Mouse (Mus musculus) neural tube, embryonic 10.5 days (tissue): ENCODE measurements around the gene Syde1.
A peak's percentile ranks its signal among the peaks of the same experiment; 100 is the strongest.

Experiments
- DNase-seq: peaks from one replicate; pipeline ENCODE4 v3.0.0-alpha.2; 2017; ENCODE audit warnings: low spot score; ENCODE audit errors: extremely low spot score

Syde1 gene

DNA sequence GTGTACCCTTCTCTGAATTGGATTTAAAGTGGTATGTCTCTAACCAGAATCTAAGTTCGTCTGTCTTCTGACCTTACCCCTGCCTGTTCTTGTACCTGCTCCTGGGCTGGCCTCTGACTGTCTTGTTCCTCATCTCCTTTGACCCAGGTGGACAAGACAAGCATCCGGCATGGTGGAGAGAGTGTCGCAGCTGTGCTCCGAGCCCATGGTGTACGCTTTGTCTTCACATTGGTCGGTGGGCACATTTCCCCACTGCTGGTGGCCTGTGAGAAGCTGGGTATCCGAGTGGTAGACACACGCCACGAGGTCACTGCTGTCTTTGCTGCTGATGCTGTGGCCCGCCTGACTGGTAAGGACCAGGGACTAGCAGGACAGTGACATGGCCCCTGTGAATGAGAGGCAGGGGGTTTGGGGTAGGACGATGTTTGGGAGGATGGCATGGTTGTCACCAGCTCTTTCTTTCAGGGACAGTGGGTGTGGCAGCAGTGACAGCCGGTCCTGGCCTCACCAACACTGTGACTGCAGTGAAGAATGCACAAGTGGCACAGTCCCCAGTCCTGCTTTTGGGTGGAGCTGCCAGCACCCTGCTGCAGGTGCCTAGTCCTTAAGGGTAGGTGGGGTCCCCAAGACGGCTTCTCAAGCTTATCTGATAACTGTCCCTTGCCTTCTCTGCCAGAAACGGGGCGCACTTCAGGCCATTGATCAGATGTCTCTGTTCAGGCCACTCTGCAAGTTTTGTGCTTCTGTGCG, 15.2 kb downstream of the Syde1 start:
- no peak for DNase-seq

DNA sequence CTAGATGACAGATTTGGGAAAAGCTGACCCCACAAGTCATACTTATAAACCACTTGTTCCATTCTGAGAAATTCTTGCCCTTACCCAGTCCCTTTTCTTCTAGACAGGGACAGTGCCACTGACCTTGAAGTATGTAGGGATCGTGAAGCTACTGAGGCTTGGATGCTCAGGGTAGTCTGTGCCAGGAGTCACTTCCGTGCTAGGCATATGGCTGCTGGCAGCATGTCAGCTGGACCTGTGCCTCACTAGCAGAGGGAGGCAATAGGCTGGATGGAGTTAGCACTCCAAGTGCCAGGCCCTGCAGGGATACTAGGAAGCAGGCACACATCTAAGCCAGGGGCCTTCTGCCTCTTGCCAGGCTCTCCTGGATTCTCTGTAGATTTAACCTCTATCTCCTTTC, 16.1 kb downstream of the Syde1 start:
- DNase-seq: no peak

DNA sequence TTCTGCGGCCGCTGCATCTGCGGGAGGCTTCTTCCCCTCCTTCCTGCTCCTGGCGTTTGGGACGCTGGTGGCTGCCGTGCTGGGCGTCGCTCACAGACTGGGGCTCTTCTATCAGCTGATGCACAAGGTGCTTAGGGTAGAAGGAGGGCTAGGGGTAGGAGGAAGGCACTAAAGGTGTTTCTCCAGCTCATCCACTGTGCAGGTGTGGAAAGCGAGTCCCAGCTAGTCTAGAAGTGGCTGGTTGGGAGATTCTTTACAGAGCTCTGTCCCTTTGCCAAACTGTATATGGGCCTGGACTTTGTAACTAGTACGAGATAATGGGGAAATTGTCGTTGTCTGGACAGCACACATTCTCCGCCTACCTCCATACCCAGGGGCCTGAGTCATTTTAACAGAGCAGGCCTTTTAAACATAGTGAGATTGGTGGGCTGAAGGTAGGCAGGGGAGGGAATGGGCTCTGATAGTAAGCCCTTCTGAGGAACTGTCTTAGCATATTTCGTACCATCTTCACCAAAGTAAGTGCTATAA, 16.6 kb downstream of the Syde1 start:
- no peak for DNase-seq

DNA sequence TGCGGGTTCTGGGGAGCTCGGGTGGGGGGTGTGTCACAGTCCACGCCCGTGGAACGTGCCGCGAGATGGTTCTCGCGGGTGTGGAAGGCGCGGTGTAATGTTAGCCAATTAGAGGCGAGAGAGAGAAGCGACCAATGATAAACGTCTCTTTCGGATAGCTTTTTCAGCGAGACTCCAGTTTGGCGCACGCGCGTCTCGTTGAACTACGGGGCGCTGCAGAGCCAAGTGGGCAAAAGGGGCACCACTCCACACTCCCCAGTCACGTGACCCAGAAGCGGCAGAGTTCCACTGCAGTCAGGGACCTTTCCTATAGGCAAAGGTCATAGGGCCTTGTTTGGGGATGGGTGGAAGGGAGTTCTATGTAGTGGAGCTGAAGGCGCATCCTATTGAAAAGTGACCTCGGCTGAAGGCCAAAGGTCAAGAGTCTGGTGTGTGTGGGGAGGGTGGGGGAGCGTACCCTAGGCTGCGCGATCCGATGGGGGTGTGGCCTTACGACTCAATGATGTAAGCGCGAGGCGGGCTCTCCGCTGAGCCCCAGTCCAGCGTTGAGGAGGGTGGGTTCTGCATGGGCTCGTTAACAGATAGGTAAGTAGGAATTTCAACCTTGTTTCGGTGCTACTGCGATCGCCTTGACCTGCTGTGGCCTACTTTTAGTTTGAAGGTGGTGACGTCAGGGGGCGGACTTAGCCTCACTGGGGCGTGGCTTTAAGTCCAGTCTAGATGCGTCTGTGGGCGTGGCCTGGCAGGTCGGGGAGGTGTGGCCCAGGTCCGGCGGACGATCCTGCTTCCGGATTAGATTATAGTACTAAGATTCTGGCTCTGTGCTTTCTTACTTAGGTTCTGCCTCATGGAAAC, 17.3 kb downstream of the Syde1 start, which contains the start of gene Ilvbl:
Gene Ilvbl, plus strand, starts transcription at position 97 of the 855 bp plus-strand sequence.
- peak; percentile 96 for DNase-seq

DNA sequence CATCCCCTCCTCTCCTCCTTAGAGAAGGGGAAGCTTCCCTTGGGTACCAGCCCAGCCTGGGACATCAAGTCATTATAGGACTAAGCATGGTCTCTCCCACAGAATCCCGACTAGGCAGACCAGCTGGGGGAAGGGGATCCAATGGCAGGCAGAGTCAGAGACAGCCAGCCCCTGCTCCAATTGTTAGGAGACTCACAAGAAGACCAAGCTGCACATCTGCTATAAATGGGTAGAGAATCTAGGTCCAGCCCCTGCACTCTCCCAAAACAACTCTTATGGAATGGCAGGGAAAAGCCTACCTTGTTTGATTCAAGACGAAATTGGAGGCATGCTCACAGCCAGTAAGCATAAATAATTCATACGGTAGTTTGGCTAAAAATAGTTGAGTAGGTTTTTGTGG, 18.5 kb downstream of the Syde1 start:
- DNase-seq: no peak

DNA sequence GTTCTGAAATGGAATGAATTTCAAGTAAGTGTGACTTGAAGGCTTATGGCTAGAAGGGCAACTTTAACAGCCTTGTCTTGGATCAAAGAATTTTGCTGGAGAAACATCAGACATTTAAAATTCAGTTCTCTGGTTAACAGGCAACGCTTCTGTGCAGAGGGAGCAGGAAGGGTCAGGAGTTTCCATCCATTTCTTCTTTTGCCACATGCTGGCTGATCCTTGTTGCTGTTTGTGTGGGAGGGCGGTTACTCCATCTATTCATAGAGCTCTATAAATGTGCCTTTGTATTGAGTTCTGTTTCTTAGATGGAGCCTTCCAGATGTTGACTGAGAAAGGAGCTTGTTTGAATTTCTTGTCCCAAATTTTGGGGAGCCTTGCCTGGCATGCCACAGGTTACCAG, 20.9 kb downstream of the Syde1 start:
- DNase-seq: no peak

DNA sequence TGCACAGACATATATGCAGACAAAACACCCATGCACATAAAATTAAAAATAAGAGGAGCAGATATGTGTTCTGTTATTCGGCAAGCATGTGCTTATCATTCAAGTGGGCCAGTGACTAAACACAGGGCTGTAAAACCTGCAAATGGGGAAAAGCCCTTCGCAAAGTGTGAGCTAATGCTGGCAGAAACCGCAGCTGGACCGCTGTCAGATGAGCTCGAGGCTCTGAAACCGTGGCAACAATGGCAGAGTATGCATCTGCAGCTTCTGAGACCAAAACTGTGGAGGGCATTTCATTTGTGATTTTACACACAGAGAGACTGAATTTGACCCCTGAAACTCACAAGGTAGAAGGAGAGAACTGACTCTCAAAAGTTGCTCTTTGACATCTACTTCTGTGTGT, 21.3 kb downstream of the Syde1 start:
- no peak for DNase-seq

DNA sequence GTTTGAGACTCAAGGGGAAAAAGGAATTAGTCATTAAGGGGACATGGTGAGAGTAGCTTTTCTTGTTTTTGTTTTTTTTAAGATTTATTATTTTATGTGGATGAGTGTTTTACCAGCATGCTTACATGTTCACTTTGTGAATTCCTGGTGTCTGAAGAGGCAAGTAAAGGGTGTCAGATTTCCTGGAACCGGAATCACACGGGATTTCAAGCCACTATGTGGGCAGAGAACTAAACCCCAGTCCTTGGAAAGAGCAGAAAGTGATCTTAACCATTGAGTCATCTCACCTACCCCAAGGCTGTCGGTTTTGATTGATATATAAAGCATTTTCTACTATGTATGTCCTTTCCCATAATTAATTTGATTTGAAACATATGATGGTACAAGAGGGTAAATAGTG, 22.1 kb downstream of the Syde1 start:
- no peak for DNase-seq

DNA sequence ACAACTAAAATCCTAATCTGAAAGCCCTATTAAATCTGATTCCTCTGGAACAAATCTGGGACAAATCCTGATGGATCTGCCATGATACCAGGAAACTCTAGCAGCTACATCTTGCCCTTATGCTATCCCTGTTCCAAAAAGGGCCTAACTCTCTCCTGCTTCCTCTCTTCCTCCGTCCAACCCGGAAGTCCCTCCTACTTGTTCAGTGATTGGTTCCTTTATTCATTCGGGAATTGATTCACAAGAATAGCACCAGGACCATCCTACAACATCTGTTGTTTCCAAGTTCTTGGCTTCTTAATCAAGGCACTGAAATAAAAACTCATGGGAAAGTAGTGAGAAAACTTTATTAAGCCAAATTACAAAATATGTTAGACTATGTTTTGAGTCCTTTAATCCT, 22.6 kb downstream of the Syde1 start:
- no peak for DNase-seq

DNA sequence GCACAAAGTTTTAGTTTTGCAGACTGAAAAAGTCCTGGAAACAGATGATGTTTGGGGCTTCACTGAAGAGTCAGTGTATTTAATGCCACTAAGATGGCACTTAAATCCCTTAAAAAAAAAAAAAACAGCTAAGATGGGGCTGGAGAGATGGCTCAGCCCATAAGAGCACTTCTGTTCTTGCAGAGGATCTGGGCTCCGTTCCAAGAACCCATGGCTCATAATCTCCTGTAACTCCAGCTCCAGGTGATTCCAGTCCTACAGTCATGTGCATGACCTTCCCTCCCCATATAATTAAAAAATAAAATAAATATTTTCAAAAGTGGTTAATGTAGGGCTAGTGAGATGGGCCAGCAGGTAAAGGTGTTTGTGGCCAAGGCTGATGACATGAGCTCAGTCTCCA, 26.7 kb downstream of the Syde1 start:
- no peak for DNase-seq

DNA sequence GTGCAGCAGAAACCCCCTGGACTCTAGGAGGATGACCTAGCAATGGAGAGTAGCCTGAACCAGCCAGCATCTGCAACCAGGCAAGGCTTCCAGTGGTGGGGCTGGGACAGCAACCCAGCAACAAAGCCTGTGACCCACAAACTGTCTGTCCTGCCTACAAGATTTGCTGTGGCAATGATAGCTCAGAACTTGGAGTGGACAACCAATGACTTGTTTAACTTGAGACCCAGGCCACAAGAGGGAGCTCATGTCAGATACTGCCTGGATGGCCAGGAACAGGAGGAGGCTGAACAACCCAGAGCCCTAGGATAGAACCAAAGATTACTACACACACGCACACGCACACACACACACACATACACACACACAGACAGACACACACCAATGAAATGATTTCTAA, 50.8 kb downstream of the Syde1 start:
- no peak for DNase-seq
